Mouse (Mus musculus) activated CD4-positive, CD25-positive, alpha-beta regulatory T cell (primary cell): ENCODE results near the gene Wfdc9. TPM values are rescaled to one million over a fixed set of nuclear protein-coding genes. Genes with fewer than 3 reads are reported as not detected.

Experiments used
- polyA plus RNA-seq, 2 experiments: library from polyadenylated mRNA; unstranded; fragments of 100-300 nt; shearing (Covaris generic); gene quantifications; one replicate each; pipeline ENCODE4 v1.2.1; 2017

Wfdc9 gene
- polyA plus RNA-seq, result not detected

DNA sequence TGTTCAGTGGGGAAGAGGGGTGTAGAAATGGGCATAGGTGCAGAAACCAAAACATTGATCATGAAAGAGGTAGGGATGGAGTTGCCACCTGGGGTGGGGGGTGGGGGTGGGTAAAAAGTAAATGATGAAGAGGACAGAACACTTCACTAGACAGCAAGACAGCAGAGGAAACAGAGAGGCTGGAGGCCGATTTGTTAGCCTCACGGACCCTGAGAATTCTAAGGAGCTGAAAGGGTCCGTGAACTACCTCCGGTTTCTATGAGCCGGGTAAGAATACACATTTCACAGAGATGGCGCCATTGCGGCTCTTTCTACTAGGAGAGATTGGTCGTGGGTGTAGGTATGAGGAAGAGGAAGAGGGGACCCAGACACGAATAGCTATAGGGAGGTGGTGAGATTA is at the start of gene Wfdc9:
Gene Wfdc9, minus strand, starts transcription at position 101 of the 400 bp plus-strand sequence.

DNA sequence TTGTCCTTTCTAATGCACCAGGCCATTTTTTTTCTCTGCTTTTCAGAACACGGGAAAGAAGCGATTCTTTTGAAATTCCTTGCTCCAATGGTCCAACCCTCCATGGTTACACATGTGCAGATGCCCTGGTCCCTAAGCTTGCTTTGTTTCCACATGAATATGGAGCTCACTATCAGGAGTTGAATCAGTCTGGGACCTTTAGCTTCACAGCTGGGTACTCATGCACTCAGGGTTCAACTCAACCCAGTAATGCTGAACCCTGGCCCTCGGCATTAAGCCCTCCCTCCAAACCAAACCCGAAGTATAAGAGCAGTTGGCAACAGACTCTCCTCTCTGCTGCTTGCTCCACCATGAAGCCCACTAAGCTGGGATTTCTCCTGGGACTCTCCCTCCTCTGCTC is 41.8 kb upstream of the Wfdc9 start, which contains the start of gene Spint4:
Gene Spint4, plus strand, starts transcription at position 301 of the 400 bp plus-strand sequence.

DNA sequence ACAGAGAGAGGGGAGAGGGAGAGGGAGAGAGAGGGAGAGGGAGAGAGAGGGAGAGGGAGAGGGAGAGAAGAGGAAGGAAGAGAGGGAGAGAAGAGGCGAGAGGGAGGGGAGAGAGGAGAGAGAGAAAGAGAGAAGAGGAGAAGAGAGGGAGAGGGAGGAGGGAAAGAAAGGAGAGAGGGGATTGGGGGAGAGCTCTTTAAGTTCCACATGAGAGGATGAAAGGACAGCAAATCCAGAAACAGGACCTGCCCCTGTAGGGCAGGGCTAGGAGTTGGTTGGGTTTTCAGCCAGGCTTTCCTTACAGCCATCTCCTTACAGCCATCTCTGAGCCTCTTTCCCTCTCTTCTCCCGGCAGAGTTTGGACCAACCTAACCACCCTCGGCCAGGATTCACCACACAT is 28.4 kb upstream of the Wfdc9 start, which contains the start of gene Wfdc13:
Gene Wfdc13, plus strand, starts transcription at position 301 of the 400 bp plus-strand sequence.

DNA sequence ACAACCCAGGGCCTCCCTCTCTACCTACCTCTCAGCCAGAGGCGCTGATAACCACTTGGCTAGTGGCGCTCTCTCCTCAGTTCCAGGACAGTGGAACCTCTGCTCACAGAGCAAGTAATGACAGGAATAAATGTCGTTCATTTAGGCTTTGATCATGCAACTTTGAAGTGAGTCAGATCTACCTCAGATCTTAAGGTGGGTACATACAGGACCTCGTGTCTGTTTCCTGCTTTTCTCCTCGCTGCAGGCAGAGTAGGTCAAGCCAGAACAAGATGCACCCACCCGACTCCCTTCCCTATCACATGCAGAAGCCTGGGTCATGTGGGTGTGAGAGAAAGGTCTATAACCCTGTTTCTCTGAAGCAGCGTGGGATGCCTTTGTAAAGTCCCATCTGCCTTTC is 17.6 kb upstream of the Wfdc9 start, which contains the start of gene Wfdc11:
Gene Wfdc11, minus strand, starts transcription at position 101 of the 400 bp plus-strand sequence.

DNA sequence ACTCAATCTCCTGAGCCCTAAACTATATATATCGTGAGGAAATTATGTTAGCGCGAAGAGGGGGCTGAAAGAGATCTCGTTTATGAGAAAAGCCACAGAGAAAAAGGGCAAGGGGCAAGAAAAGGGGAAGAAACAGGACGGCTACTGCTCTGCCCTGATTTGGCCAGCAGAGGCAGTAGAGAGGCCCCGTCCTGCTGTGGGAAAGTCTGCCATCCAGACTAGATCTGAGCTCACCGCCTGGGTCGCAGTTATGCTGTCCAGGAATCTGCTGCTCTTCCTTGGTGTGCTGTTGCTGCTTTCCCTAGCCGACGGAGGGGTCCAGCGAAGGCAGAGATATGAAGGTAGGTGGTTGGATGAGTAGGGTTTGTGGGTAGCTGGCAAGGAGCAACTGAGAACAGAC is 525 bp downstream of the Wfdc9 start, which contains the start of gene Wfdc10:
Gene Wfdc10, plus strand, starts transcription at position 189 of the 400 bp plus-strand sequence.

DNA sequence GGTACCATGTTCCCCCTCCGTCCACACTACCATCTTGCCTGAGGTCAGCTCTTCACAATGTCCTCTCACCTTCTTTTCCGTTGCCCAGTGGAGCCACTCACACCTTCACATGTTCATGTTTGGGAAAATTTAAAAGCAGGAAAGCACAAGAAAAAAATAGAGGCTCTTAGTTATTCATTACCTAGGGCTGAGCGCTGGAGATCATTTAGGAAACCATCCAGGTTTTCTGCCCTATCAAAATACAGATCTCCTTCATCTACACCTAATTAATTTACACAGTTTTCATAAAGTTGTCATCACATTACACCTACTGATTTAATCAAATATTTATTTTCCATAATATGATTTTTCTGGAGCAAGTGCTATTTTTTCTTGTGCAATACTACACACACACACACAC is 17.7 kb downstream of the Wfdc9 start, which contains the start of gene Wfdc16:
Gene Wfdc16, minus strand, starts transcription at position 101 of the 400 bp plus-strand sequence.

DNA sequence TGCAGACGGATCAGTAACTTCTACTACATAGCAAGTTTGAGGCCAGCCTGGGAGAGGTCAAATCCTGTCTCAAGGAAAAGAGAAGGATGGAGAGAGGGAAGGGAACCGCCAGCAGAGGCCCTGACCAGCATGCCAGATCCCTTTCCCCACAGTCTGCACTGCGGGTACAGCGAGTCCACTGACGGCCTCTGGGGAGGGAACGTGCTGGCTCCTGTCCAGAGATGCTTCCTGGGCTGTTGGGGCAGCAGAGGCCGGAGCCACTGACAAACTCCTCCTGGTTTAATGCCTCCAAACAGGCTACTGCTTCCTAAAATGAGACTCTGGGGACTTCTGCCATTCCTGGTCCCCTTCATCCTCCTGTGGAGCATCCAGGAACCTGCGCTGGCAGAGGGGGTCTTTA is 42.9 kb downstream of the Wfdc9 start, which contains the start of the genes Wfdc6b and Wfdc8:
Gene Wfdc6b, plus strand, starts transcription at position 52 of the 400 bp plus-strand sequence.
Gene Wfdc8, minus strand, starts transcription at position 156 of the 400 bp plus-strand sequence.

Other genes with a start within 250 kb of the Wfdc9 start
- gene Sdc4, start 212.7 kb downstream of the Wfdc9 start, polyA plus RNA-seq, result 10 to 100 TPM in 1 of 2 experiments, 1 to 10 TPM in 1; 2.1 to 10.2 TPM
- 100 to 1,000 TPM; 109 to 126 TPM for gene Sys1, start 199.6 kb downstream of the Wfdc9 start, polyA plus RNA-seq
- gene Gm20458, start 195.6 kb downstream of the Wfdc9 start, polyA plus RNA-seq, result 10 to 100 TPM; 11.8 to 17.1 TPM
- gene Trp53tg5, start 182.9 kb downstream of the Wfdc9 start, polyA plus RNA-seq, result under 1 TPM in 1 of 2 experiments, not detected in 1; 0.24 TPM
- 1 to 10 TPM; 3.5 to 4.9 TPM for gene Dbndd2, start 170.5 kb downstream of the Wfdc9 start, polyA plus RNA-seq
- gene Pigt, start 159.1 kb downstream of the Wfdc9 start, polyA plus RNA-seq, result 10 to 100 TPM; 32.7 to 39.1 TPM
- 1 to 10 TPM in 1 of 2 experiments, under 1 TPM in 1; 0.43 to 1.1 TPM for gene Wfdc2, start 94.2 kb downstream of the Wfdc9 start, polyA plus RNA-seq
- not detected for gene Spint3, start 83.1 kb downstream of the Wfdc9 start, polyA plus RNA-seq
- gene Wfdc6a, start 71.1 kb downstream of the Wfdc9 start, polyA plus RNA-seq, result not detected
- gene Eppin, start 63.0 kb downstream of the Wfdc9 start, polyA plus RNA-seq, result not detected
- gene Wfdc6b, start 43.1 kb downstream of the Wfdc9 start, polyA plus RNA-seq, result under 1 TPM in 1 of 2 experiments, not detected in 1; 0.28 TPM
- gene Wfdc8, start 43.0 kb downstream of the Wfdc9 start, polyA plus RNA-seq, result under 1 TPM in 1 of 2 experiments, not detected in 1; 0.12 TPM
- gene Wfdc16, start 17.8 kb downstream of the Wfdc9 start, polyA plus RNA-seq, result not detected
- gene Wfdc10, start 537 bp downstream of the Wfdc9 start, polyA plus RNA-seq, result not detected
- not detected for gene Wfdc11, start 17.5 kb upstream of the Wfdc9 start, polyA plus RNA-seq
- not detected for gene Wfdc13, start 28.5 kb upstream of the Wfdc9 start, polyA plus RNA-seq
- gene Spint4, start 41.9 kb upstream of the Wfdc9 start, polyA plus RNA-seq, result not detected
- gene Spint5, start 58.7 kb upstream of the Wfdc9 start, polyA plus RNA-seq, result not detected
- under 1 TPM in 1 of 2 experiments, not detected in 1; 0.49 TPM for gene Wfdc3, start 89.3 kb upstream of the Wfdc9 start, polyA plus RNA-seq
- gene Dnttip1, start 89.4 kb upstream of the Wfdc9 start, polyA plus RNA-seq, result 10 to 100 TPM; 64.6 to 68.8 TPM
- 10 to 100 TPM; 20.3 to 34.2 TPM for gene Ube2c, start 113.3 kb upstream of the Wfdc9 start, polyA plus RNA-seq
- not detected for gene Tnnc2, start 123.4 kb upstream of the Wfdc9 start, polyA plus RNA-seq
- gene Snx21, start 129.2 kb upstream of the Wfdc9 start, polyA plus RNA-seq, result 10 to 100 TPM in 1 of 2 experiments, 1 to 10 TPM in 1; 7.8 to 11.3 TPM
- gene Acot8, start 148.3 kb upstream of the Wfdc9 start, polyA plus RNA-seq, result 10 to 100 TPM; 43.0 to 44.5 TPM
- 1 to 10 TPM; 4.5 to 9.6 TPM for gene Zswim3, start 148.5 kb upstream of the Wfdc9 start, polyA plus RNA-seq
- gene Zswim1, start 166.1 kb upstream of the Wfdc9 start, polyA plus RNA-seq, result 10 to 100 TPM; 16.1 to 16.4 TPM
- under 1 TPM in 1 of 2 experiments, not detected in 1; 0.67 TPM for gene Spata25, start 172.0 kb upstream of the Wfdc9 start, polyA plus RNA-seq
- gene Ctsa, start 176.3 kb upstream of the Wfdc9 start, polyA plus RNA-seq, result 100 to 1,000 TPM; 220 to 295 TPM
- gene Neurl2, start 176.9 kb upstream of the Wfdc9 start, polyA plus RNA-seq, result 1 to 10 TPM; 1.6 to 2.6 TPM
- 1 to 10 TPM; 2.9 to 7.1 TPM for gene Pltp, start 201.1 kb upstream of the Wfdc9 start, polyA plus RNA-seq
- 100 to 1,000 TPM; 130 to 134 TPM for gene Pcif1, start 222.7 kb upstream of the Wfdc9 start, polyA plus RNA-seq